Mouse (Mus musculus): ENCODE results near the gene Nostrin. TPM values are rescaled to one million over a fixed set of nuclear protein-coding genes. Genes with fewer than 3 reads are reported as not detected.

The Nostrin gene
- total RNA-seq, 2 experiments from 2014 or later, result 4.2 to 4.8 TPM

- no peak overlapping the region for H3K4me3 ChIP-seq
- H3K27ac ChIP-seq, result no peak overlapping the region
- TF ChIP-seq CTCF (conservative IDR thresholded peaks at IDR 0.05), result no peak
- DNase-seq (ENCODE audit: low spot score in 2 of 2), result no peak
Measured at GRCm38 (mm10) chr2:69134186-69134585, 1.4 kb upstream of the Nostrin start.

GRCm38 (mm10) chr2:69134937-69135336 lies 663 bp upstream of the Nostrin start:
- DNase-seq (ENCODE audit: low spot score in 2 of 2), result no peak
- TF ChIP-seq CTCF (conservative IDR thresholded peaks at IDR 0.05), result no peak
- Histone ChIP-seq H3K4me3 (no peak overlapping the region), H3K27ac (peak overlapping the region; percentile 57; the same call in 1 of the 2 replicates)

GRCm38 (mm10) chr2:69137406-69138084 lies 1.9 kb downstream of the Nostrin start:
- no peak for DNase-seq (ENCODE audit: low spot score in 2 of 2)
- no peak for TF ChIP-seq CTCF (conservative IDR thresholded peaks at IDR 0.05)
- H3K4me3 ChIP-seq, result peak overlapping the region; percentile 6; the same call in 1 of the 2 replicates
- H3K27ac ChIP-seq, result peak overlapping the region; percentile 49; the same call in 1 of the 2 replicates

- no peak for DNase-seq (ENCODE audit: low spot score in 2 of 2)
- Histone ChIP-seq H3K4me3 (no peak overlapping the region), H3K27ac (no peak overlapping the region)
- TF ChIP-seq CTCF (conservative IDR thresholded peaks at IDR 0.05), result no peak
Measured at GRCm38 (mm10) chr2:69138759-69139158, 3.2 kb downstream of the Nostrin start.

GRCm38 (mm10) chr2:69140215-69140614 lies 4.6 kb downstream of the Nostrin start:
- H3K4me3 ChIP-seq, result no peak overlapping the region
- no peak for DNase-seq (ENCODE audit: low spot score in 2 of 2)
- no peak overlapping the region for H3K27ac ChIP-seq
- no peak for TF ChIP-seq CTCF (conservative IDR thresholded peaks at IDR 0.05)

- no peak overlapping the region for H3K4me3 ChIP-seq
- DNase-seq (ENCODE audit: low spot score in 2 of 2), result no peak
- TF ChIP-seq CTCF (conservative IDR thresholded peaks at IDR 0.05), result no peak
- no peak overlapping the region for H3K27ac ChIP-seq
Measured at GRCm38 (mm10) chr2:69140816-69141215, 5.2 kb downstream of the Nostrin start.

GRCm38 (mm10) chr2:69148691-69149090 lies 13.1 kb downstream of the Nostrin start:
- TF ChIP-seq CTCF (conservative IDR thresholded peaks at IDR 0.05), result no peak
- no peak overlapping the region for H3K27ac ChIP-seq
- no peak overlapping the region for H3K4me3 ChIP-seq

GRCm38 (mm10) chr2:69149154-69149553 lies 13.6 kb downstream of the Nostrin start:
- no peak for DNase-seq (ENCODE audit: low spot score in 2 of 2)
- Histone ChIP-seq H3K4me3 (no peak overlapping the region), H3K27ac (no peak overlapping the region)
- no peak for TF ChIP-seq CTCF (conservative IDR thresholded peaks at IDR 0.05)

More at GRCm38 (mm10) chr2:69148691-69149090, 13.1 kb downstream of the Nostrin start:
- no peak for DNase-seq (ENCODE audit: low spot score in 2 of 2)

GRCm38 (mm10) chr2:69150841-69151240 lies 15.2 kb downstream of the Nostrin start:
- no peak overlapping the region for H3K4me3 ChIP-seq
- no peak for TF ChIP-seq CTCF (conservative IDR thresholded peaks at IDR 0.05)
- DNase-seq (ENCODE audit: low spot score in 2 of 2), result no peak
- H3K27ac ChIP-seq, result no peak overlapping the region

- Histone ChIP-seq H3K27ac (no peak overlapping the region), H3K4me3 (no peak overlapping the region)
- TF ChIP-seq CTCF (conservative IDR thresholded peaks at IDR 0.05), result no peak
- DNase-seq (ENCODE audit: low spot score in 2 of 2), result no peak
Measured at GRCm38 (mm10) chr2:69155861-69156260, 20.3 kb downstream of the Nostrin start.

GRCm38 (mm10) chr2:69156283-69156682 lies 20.7 kb downstream of the Nostrin start:
- TF ChIP-seq CTCF (conservative IDR thresholded peaks at IDR 0.05), result no peak
- Histone ChIP-seq H3K27ac (no peak overlapping the region), H3K4me3 (no peak overlapping the region)
- DNase-seq (ENCODE audit: low spot score in 2 of 2), result no peak

- Histone ChIP-seq H3K4me3 (no peak overlapping the region), H3K27ac (no peak overlapping the region)
- DNase-seq (ENCODE audit: low spot score in 2 of 2), result no peak
- no peak for TF ChIP-seq CTCF (conservative IDR thresholded peaks at IDR 0.05)
Measured at GRCm38 (mm10) chr2:69158907-69159306, 23.3 kb downstream of the Nostrin start.

GRCm38 (mm10) chr2:69170395-69171077 lies 34.9 kb downstream of the Nostrin start:
- H3K4me3 ChIP-seq, result no peak overlapping the region
- H3K27ac ChIP-seq, result peak overlapping the region; percentile 50
- no peak for TF ChIP-seq CTCF (conservative IDR thresholded peaks at IDR 0.05)
- no peak for DNase-seq (ENCODE audit: low spot score in 2 of 2)

- no peak for DNase-seq (ENCODE audit: low spot score in 2 of 2)
- TF ChIP-seq CTCF (conservative IDR thresholded peaks at IDR 0.05), result no peak
- H3K4me3 ChIP-seq, result no peak overlapping the region
- peak overlapping the region; percentile 51; the same call in 1 of the 2 replicates for H3K27ac ChIP-seq
Measured at GRCm38 (mm10) chr2:69175296-69175695, 39.7 kb downstream of the Nostrin start.
